Mouse (Mus musculus): ENCODE measurements around the gene Zfp423. TPM values are rescaled to one million over a fixed set of nuclear protein-coding genes. Genes with fewer than 3 reads are reported as not detected.

Gene Zfp423
- polyA plus RNA-seq, 1 experiment: 38.1 TPM

DNA sequence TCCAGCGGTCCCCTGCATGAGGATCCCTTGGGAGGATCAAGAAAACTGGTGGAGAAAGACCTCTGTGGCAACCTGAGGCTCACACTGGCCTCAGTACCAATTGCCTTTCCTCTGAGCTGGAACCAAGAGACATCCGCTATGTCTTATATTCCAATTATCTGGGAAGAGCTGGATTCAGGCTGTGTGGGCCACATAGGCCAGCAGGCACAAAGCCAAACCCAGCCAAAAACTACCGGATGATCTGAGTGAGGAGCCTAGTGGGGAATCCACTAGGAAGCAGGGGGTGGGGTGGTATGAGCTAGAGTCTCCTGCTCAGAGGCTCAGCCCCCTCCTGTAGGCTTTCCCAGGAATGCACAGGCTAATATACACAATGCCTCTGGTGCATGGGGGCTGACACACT is 273.4 kb downstream of the Zfp423 start:
- TF ChIP-seq POLR2A (IDR thresholded peaks at IDR 0.05; ENCODE audit: borderline replicate concordance, insufficient read depth, low read length): no peak
- TF ChIP-seq CTCF (IDR thresholded peaks at IDR 0.05; ENCODE audit: borderline replicate concordance, insufficient read depth, low read depth, low read length): no peak

DNA sequence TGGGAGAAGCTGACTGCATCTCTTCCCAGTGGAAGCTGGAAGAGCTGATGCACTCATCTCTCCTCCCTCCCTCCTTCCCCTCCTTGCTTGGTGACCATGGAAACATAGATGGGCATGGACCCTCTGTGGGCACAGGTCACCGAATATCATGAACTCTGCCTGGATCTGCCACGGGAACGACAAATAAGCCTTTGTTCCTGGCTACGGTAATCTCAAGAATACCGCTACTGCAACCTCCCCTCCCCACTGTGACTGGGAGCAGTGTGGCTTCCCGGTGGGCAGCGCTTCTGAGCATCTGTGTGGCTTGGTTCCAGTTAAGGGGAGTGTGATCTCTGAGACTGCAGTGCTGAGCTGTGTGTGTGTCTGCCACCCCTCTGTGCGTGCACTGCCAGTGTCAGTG is 274.0 kb downstream of the Zfp423 start:
- 56% methylated on average over 8 of the region's 8 CpGs for WGBS
- no peak for DNase-seq
- H3K27me3 ChIP-seq (ENCODE audit: control insufficient read depth, insufficient read depth, low read length): no peaks in the 10 kb centered on the region
- H3K27ac ChIP-seq (ENCODE audit: insufficient read depth, low read length): no peak overlapping the region
- TF ChIP-seq POLR2A (IDR thresholded peaks at IDR 0.05; ENCODE audit: borderline replicate concordance, insufficient read depth, low read length): no peak
- TF ChIP-seq CTCF (IDR thresholded peaks at IDR 0.05; ENCODE audit: borderline replicate concordance, insufficient read depth, low read depth, low read length): no peak
- peaks cover 63% of the 10 kb centered on the region for H3K4me1 ChIP-seq (ENCODE audit: control insufficient read depth, insufficient read depth, low read length)
- H3K4me3 ChIP-seq (replicated peaks; ENCODE audit: insufficient read depth, low read depth, low read length): no peak overlapping the region

More for the DNA sequence above, 273.4 kb downstream of the Zfp423 start:
- DNase-seq: no peak
- Histone ChIP-seq H3K27me3 (ENCODE audit: control insufficient read depth, insufficient read depth, low read length) (no peaks in the 10 kb centered on the region), H3K4me3 (replicated peaks; ENCODE audit: insufficient read depth, low read depth, low read length) (no peak overlapping the region), H3K27ac (ENCODE audit: insufficient read depth, low read length) (no peak overlapping the region), H3K4me1 (ENCODE audit: control insufficient read depth, insufficient read depth, low read length) (peaks cover 61% of the 10 kb centered on the region)
- 54% methylated on average over 3 of the region's 3 CpGs for WGBS

DNA sequence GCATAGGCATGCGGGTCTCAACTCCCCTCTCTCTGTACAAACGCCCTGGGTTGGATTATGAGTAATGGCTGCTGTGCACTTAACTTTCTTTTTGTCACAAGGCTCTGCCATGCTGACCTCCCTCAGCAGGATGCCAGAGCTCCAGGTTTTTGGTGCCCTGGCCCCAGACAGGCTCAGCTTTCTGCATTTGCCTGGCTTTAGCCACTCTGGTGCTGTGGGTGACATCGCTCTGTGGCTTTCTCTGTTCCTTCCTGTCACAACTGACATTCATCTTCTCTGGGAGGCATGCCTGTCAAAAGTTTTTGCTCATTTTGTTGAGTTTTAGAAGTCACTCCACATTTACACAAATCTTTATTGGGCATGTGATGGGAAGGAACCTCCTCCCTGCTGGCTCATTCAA is 277.3 kb downstream of the Zfp423 start:
- TF ChIP-seq POLR2A (IDR thresholded peaks at IDR 0.05; ENCODE audit: borderline replicate concordance, insufficient read depth, low read length): no peak
- no peak for TF ChIP-seq CTCF (IDR thresholded peaks at IDR 0.05; ENCODE audit: borderline replicate concordance, insufficient read depth, low read depth, low read length)
- H3K4me3 ChIP-seq (replicated peaks; ENCODE audit: insufficient read depth, low read depth, low read length): no peak overlapping the region
- no peak overlapping the region for H3K27ac ChIP-seq (ENCODE audit: insufficient read depth, low read length)
- H3K4me1 ChIP-seq (ENCODE audit: control insufficient read depth, insufficient read depth, low read length): peaks cover 37% of the 10 kb centered on the region
- no peaks in the 10 kb centered on the region for H3K27me3 ChIP-seq (ENCODE audit: control insufficient read depth, insufficient read depth, low read length)
- no peak for DNase-seq
- WGBS: 92% methylated on average over 3 of the region's 3 CpGs

DNA sequence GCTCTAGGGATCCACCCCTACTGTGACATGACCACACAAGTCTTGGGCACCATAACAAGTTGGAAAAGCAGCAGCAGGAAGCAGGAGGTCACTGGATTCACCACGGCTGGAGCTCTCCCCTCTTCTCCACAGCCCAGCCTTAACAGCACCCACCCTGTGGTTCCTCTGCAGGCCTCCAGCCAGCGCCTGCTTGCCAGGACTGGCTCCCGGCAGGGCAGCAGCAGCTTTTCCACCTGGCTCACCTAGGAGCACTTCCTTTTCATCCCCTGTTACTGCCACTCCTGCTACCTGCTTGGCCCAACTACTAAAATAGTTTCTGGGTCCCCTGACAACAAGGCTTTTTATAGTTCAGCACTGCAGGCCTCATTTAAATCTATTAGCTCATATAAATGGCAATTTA is 279.4 kb downstream of the Zfp423 start:
- no peak for TF ChIP-seq CTCF (IDR thresholded peaks at IDR 0.05; ENCODE audit: borderline replicate concordance, insufficient read depth, low read depth, low read length)
- no peak for TF ChIP-seq POLR2A (IDR thresholded peaks at IDR 0.05; ENCODE audit: borderline replicate concordance, insufficient read depth, low read length)
- H3K4me3 ChIP-seq (replicated peaks; ENCODE audit: insufficient read depth, low read depth, low read length): no peak overlapping the region
- 7% methylated on average over 3 of the region's 3 CpGs for WGBS
- 0 out of 2 replicates have a peak overlapping the region, but pooled peaks have one; percentile 13 for H3K27ac ChIP-seq (ENCODE audit: insufficient read depth, low read length)
- peaks cover 25% of the 10 kb centered on the region for H3K4me1 ChIP-seq (ENCODE audit: control insufficient read depth, insufficient read depth, low read length)
- DNase-seq: peak; percentile 47 to 65
- H3K27me3 ChIP-seq (ENCODE audit: control insufficient read depth, insufficient read depth, low read length): no peaks in the 10 kb centered on the region

DNA sequence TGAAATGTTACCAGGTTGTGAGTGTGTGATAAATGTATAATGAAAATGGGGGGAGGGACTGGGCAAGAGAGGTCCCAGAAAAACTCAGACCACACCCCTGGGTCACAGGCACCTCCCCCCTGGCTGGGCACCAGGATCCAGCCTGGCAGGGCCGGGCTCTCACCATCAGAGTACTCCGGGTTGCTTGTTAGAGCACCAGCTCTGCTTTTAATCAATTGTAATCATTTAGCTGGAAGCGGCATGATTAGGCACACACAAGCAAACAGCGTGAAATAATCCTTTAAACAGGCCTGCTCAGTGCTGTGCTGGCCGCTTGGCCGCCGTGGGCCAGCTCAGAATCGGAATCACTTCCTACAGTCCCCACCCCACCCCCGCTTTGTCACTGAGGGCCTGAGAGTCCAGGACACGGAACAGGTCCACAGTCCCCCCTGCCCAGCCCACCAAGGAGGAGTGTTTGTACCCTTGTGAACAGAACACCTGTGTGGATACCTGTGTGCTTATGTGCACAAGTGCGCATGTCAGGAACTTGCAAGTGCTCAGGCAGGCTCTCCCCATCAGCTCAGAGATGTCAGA is 279.9 kb downstream of the Zfp423 start:
- no peak for DNase-seq

DNA sequence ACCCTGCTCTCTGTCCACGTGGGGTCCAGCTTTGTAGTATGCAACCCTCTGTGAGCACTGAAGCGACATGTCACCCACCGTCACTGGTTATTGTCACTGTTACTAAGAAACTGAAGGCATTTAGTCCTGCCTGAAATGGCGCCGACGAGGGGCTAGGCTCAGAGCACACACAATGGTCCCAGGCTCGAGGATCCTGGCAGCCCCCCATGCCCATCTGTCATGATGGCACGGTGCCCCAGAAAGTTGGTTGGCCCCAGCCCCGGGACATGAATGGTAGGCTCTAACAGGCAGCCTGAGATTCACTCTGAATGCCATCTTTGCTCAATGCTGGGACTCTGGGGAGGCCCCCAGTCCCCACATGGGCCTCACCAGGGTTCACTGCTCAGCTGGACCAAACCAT is 284.0 kb downstream of the Zfp423 start:
- peaks cover 35% of the 10 kb centered on the region for H3K4me1 ChIP-seq (ENCODE audit: control insufficient read depth, insufficient read depth, low read length)
- no peaks in the 10 kb centered on the region for H3K27me3 ChIP-seq (ENCODE audit: control insufficient read depth, insufficient read depth, low read length)
- TF ChIP-seq CTCF (IDR thresholded peaks at IDR 0.05; ENCODE audit: borderline replicate concordance, insufficient read depth, low read depth, low read length) (no peak), POLR2A (IDR thresholded peaks at IDR 0.05; ENCODE audit: borderline replicate concordance, insufficient read depth, low read length) (no peak)
- WGBS: 23% methylated on average over 9 of the region's 9 CpGs
- DNase-seq: peak in 1 of 2 experiments; percentile 56
- no peak overlapping the region for H3K4me3 ChIP-seq (replicated peaks; ENCODE audit: insufficient read depth, low read depth, low read length)
- no peak overlapping the region for H3K27ac ChIP-seq (ENCODE audit: insufficient read depth, low read length)

More for the DNA sequence above, 279.9 kb downstream of the Zfp423 start:
- 53% methylated on average over 11 of the region's 11 CpGs for WGBS
- Histone ChIP-seq H3K27me3 (ENCODE audit: control insufficient read depth, insufficient read depth, low read length) (no peaks in the 10 kb centered on the region), H3K27ac (ENCODE audit: insufficient read depth, low read length) (no peak overlapping the region), H3K4me3 (replicated peaks; ENCODE audit: insufficient read depth, low read depth, low read length) (no peak overlapping the region), H3K4me1 (ENCODE audit: control insufficient read depth, insufficient read depth, low read length) (peaks cover 25% of the 10 kb centered on the region)
- TF ChIP-seq CTCF (IDR thresholded peaks at IDR 0.05; ENCODE audit: borderline replicate concordance, insufficient read depth, low read depth, low read length) (no peak), POLR2A (IDR thresholded peaks at IDR 0.05; ENCODE audit: borderline replicate concordance, insufficient read depth, low read length) (no peak)

DNA sequence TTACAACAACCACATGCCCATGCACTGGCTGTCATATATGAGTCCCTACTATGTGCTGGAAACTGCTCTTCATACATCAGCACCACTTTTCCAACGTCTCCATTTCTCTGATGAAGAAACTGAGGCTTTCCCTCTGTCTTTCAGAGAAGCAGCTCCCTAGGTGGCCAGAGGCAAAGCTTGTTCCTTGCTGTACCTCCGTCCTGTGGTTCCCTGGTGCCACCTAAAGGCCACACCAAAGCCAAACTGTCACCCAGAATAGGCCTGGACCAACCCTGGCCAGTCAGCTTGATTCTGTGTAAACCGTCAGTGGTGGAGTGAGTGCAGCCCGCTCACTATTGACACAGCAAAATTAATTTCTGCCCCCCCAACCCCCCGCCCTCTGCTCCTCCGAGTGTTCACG is 285.2 kb downstream of the Zfp423 start:
- Histone ChIP-seq H3K27ac (ENCODE audit: insufficient read depth, low read length) (no peak overlapping the region), H3K27me3 (ENCODE audit: control insufficient read depth, insufficient read depth, low read length) (no peaks in the 10 kb centered on the region), H3K4me1 (ENCODE audit: control insufficient read depth, insufficient read depth, low read length) (peaks cover 35% of the 10 kb centered on the region), H3K4me3 (replicated peaks; ENCODE audit: insufficient read depth, low read depth, low read length) (no peak overlapping the region)
- TF ChIP-seq POLR2A (IDR thresholded peaks at IDR 0.05; ENCODE audit: borderline replicate concordance, insufficient read depth, low read length): no peak
- TF ChIP-seq CTCF (IDR thresholded peaks at IDR 0.05; ENCODE audit: borderline replicate concordance, insufficient read depth, low read depth, low read length): peak; percentile 84
- WGBS: 47% methylated on average over 7 of the region's 7 CpGs
- DNase-seq: peak; percentile 65 to 74

DNA sequence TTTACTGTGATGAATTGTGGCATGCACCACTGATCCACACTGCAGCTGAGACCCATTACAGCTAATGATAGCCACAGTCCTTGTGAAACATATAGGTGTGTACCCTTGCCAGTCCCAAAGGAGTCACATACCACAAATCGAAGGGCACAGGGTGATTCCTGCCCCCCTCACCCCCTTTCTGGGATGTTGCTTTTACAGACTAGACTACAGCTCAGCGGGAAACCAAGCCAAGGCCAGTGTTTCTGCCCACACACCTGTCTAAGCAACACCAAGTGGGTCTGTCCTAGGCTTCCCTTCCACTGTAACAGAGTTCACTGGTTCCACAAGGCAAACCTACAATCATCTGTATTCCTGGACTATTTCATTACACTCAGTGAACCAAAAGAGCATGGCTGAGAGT is 287.2 kb downstream of the Zfp423 start:
- 35% methylated on average over 2 of the region's 2 CpGs for WGBS
- no peak for DNase-seq
- Histone ChIP-seq H3K4me3 (replicated peaks; ENCODE audit: insufficient read depth, low read depth, low read length) (no peak overlapping the region), H3K27me3 (ENCODE audit: control insufficient read depth, insufficient read depth, low read length) (no peaks in the 10 kb centered on the region), H3K4me1 (ENCODE audit: control insufficient read depth, insufficient read depth, low read length) (peaks cover 52% of the 10 kb centered on the region), H3K27ac (ENCODE audit: insufficient read depth, low read length) (peak overlapping the region; percentile 14; the same call in 1 of the 2 replicates)
- no peak for TF ChIP-seq POLR2A (IDR thresholded peaks at IDR 0.05; ENCODE audit: borderline replicate concordance, insufficient read depth, low read length)
- no peak for TF ChIP-seq CTCF (IDR thresholded peaks at IDR 0.05; ENCODE audit: borderline replicate concordance, insufficient read depth, low read depth, low read length)

Data from cerebellum, adult 2 months (tissue).